Mouse (Mus musculus): Measurements from ENCODE around the gene Blmh. TPM values are rescaled to one million over a fixed set of nuclear protein-coding genes. Genes with fewer than 3 reads are reported as not detected.

Blmh gene
- polyA plus RNA-seq, 1 experiment: 7.2 TPM

- H3K36me3 ChIP-seq (ENCODE audit: control insufficient read depth, insufficient read depth, low read length): no peaks in the 10 kb centered on the region
- H3K27me3 ChIP-seq (ENCODE audit: control insufficient read depth, insufficient read depth, low read length): no peaks in the 10 kb centered on the region
- no peak overlapping the region for H3K27ac ChIP-seq (ENCODE audit: control insufficient read depth, insufficient read depth, low read depth, low read length)
- no peaks in the 10 kb centered on the region; the same call in 1 of the 2 replicates for H3K4me1 ChIP-seq (ENCODE audit: control insufficient read depth, insufficient read depth, low read length)
- no peak overlapping the region for H3K4me3 ChIP-seq (ENCODE audit: control insufficient read depth, low read depth, low read length)
- TF ChIP-seq CTCF (IDR thresholded peaks at IDR 0.05; ENCODE audit: control insufficient read depth, insufficient read depth, insufficient replicate concordance, low read depth, low read length) (no peak), POLR2A (IDR thresholded peaks at IDR 0.05; ENCODE audit: control insufficient read depth, low read depth, low read length) (no peak)
Observed at GRCm38 (mm10) chr11:76893570-76893969, 31.0 kb upstream of the Blmh start.

GRCm38 (mm10) chr11:76894240-76894639 is 30.4 kb upstream of the Blmh start:
- Histone ChIP-seq H3K4me1 (ENCODE audit: control insufficient read depth, insufficient read depth, low read length) (no peaks in the 10 kb centered on the region; the same call in 1 of the 2 replicates), H3K36me3 (ENCODE audit: control insufficient read depth, insufficient read depth, low read length) (no peaks in the 10 kb centered on the region), H3K27ac (ENCODE audit: control insufficient read depth, insufficient read depth, low read depth, low read length) (no peak overlapping the region), H3K27me3 (ENCODE audit: control insufficient read depth, insufficient read depth, low read length) (no peaks in the 10 kb centered on the region), H3K4me3 (ENCODE audit: control insufficient read depth, low read depth, low read length) (no peak overlapping the region)
- TF ChIP-seq POLR2A (IDR thresholded peaks at IDR 0.05; ENCODE audit: control insufficient read depth, low read depth, low read length) (no peak), CTCF (IDR thresholded peaks at IDR 0.05; ENCODE audit: control insufficient read depth, insufficient read depth, insufficient replicate concordance, low read depth, low read length) (peak; percentile 34; the same call in 1 of the 2 replicates)

GRCm38 (mm10) chr11:76896360-76896759 is 28.2 kb upstream of the Blmh start:
- no peaks in the 10 kb centered on the region for H3K4me1 ChIP-seq (ENCODE audit: control insufficient read depth, insufficient read depth, low read length)
- TF ChIP-seq POLR2A (IDR thresholded peaks at IDR 0.05; ENCODE audit: control insufficient read depth, low read depth, low read length) (no peak), CTCF (IDR thresholded peaks at IDR 0.05; ENCODE audit: control insufficient read depth, insufficient read depth, insufficient replicate concordance, low read depth, low read length) (no peak)
- no peak overlapping the region for H3K27ac ChIP-seq (ENCODE audit: control insufficient read depth, insufficient read depth, low read depth, low read length)
- H3K4me3 ChIP-seq (ENCODE audit: control insufficient read depth, low read depth, low read length): no peak overlapping the region
- no peaks in the 10 kb centered on the region for H3K36me3 ChIP-seq (ENCODE audit: control insufficient read depth, insufficient read depth, low read length)
- H3K27me3 ChIP-seq (ENCODE audit: control insufficient read depth, insufficient read depth, low read length): no peaks in the 10 kb centered on the region

- H3K4me1 ChIP-seq (ENCODE audit: control insufficient read depth, insufficient read depth, low read length): no peaks in the 10 kb centered on the region
- no peak overlapping the region for H3K27ac ChIP-seq (ENCODE audit: control insufficient read depth, insufficient read depth, low read depth, low read length)
- TF ChIP-seq POLR2A (IDR thresholded peaks at IDR 0.05; ENCODE audit: control insufficient read depth, low read depth, low read length) (no peak), CTCF (IDR thresholded peaks at IDR 0.05; ENCODE audit: control insufficient read depth, insufficient read depth, insufficient replicate concordance, low read depth, low read length) (no peak)
Observed at GRCm38 (mm10) chr11:76897126-76897525, 27.5 kb upstream of the Blmh start.

GRCm38 (mm10) chr11:76897871-76898270 is 26.7 kb upstream of the Blmh start:
- Histone ChIP-seq H3K27me3 (ENCODE audit: control insufficient read depth, insufficient read depth, low read length) (no peaks in the 10 kb centered on the region), H3K27ac (ENCODE audit: control insufficient read depth, insufficient read depth, low read depth, low read length) (no peak overlapping the region), H3K4me1 (ENCODE audit: control insufficient read depth, insufficient read depth, low read length) (no peaks in the 10 kb centered on the region), H3K4me3 (ENCODE audit: control insufficient read depth, low read depth, low read length) (no peak overlapping the region), H3K36me3 (ENCODE audit: control insufficient read depth, insufficient read depth, low read length) (no peaks in the 10 kb centered on the region)
- TF ChIP-seq POLR2A (IDR thresholded peaks at IDR 0.05; ENCODE audit: control insufficient read depth, low read depth, low read length) (no peak), CTCF (IDR thresholded peaks at IDR 0.05; ENCODE audit: control insufficient read depth, insufficient read depth, insufficient replicate concordance, low read depth, low read length) (no peak)

More at GRCm38 (mm10) chr11:76897126-76897525, 27.5 kb upstream of the Blmh start:
- no peaks in the 10 kb centered on the region for H3K36me3 ChIP-seq (ENCODE audit: control insufficient read depth, insufficient read depth, low read length)
- H3K27me3 ChIP-seq (ENCODE audit: control insufficient read depth, insufficient read depth, low read length): no peaks in the 10 kb centered on the region
- H3K4me3 ChIP-seq (ENCODE audit: control insufficient read depth, low read depth, low read length): no peak overlapping the region

- H3K27me3 ChIP-seq (ENCODE audit: control insufficient read depth, insufficient read depth, low read length): no peaks in the 10 kb centered on the region
- no peaks in the 10 kb centered on the region for H3K36me3 ChIP-seq (ENCODE audit: control insufficient read depth, insufficient read depth, low read length)
- no peaks in the 10 kb centered on the region for H3K4me1 ChIP-seq (ENCODE audit: control insufficient read depth, insufficient read depth, low read length)
- H3K4me3 ChIP-seq (ENCODE audit: control insufficient read depth, low read depth, low read length): no peak overlapping the region
- TF ChIP-seq POLR2A (IDR thresholded peaks at IDR 0.05; ENCODE audit: control insufficient read depth, low read depth, low read length): no peak
- no peak for TF ChIP-seq CTCF (IDR thresholded peaks at IDR 0.05; ENCODE audit: control insufficient read depth, insufficient read depth, insufficient replicate concordance, low read depth, low read length)
- H3K27ac ChIP-seq (ENCODE audit: control insufficient read depth, insufficient read depth, low read depth, low read length): no peak overlapping the region
Observed at GRCm38 (mm10) chr11:76898751-76899150, 25.9 kb upstream of the Blmh start.

- no peak overlapping the region for H3K4me3 ChIP-seq (ENCODE audit: control insufficient read depth, low read depth, low read length)
- TF ChIP-seq POLR2A (IDR thresholded peaks at IDR 0.05; ENCODE audit: control insufficient read depth, low read depth, low read length): no peak
- TF ChIP-seq CTCF (IDR thresholded peaks at IDR 0.05; ENCODE audit: control insufficient read depth, insufficient read depth, insufficient replicate concordance, low read depth, low read length): 0 out of 2 replicates have a peak, but pooled peaks have one; percentile 18
- H3K27me3 ChIP-seq (ENCODE audit: control insufficient read depth, insufficient read depth, low read length): no peaks in the 10 kb centered on the region
- H3K27ac ChIP-seq (ENCODE audit: control insufficient read depth, insufficient read depth, low read depth, low read length): no peak overlapping the region
- H3K4me1 ChIP-seq (ENCODE audit: control insufficient read depth, insufficient read depth, low read length): no peaks in the 10 kb centered on the region
- no peaks in the 10 kb centered on the region for H3K36me3 ChIP-seq (ENCODE audit: control insufficient read depth, insufficient read depth, low read length)
Observed at GRCm38 (mm10) chr11:76899758-76900738, 24.6 kb upstream of the Blmh start.

Measured in testis, adult 2 months (tissue).